Mouse (Mus musculus) cortical plate, adult 2 months (tissue): Measurements from ENCODE around the gene Tmem108.

ENCODE experiments used
- CTCF ChIP-seq: fragments of 200-500 bp; IDR thresholded peaks from 2 replicates; pipeline ENCODE4 v1.5.1; 2011; ENCODE audit warnings: mild to moderate bottlenecking, control low read depth, low read length; ENCODE audit not compliant: insufficient read depth; ENCODE audit errors: extremely low read depth
- POLR2A ChIP-seq: fragments of 200-500 bp; IDR thresholded peaks from 2 replicates; pipeline ENCODE4 v1.6.1; 2011; ENCODE audit warnings: mild to moderate bottlenecking, low read length, control low read depth; ENCODE audit not compliant: insufficient read depth; ENCODE audit errors: extremely low read depth

GRCm38 (mm10) chr9:103637451-103637850 lies 124.2 kb downstream of the Tmem108 start:
- TF ChIP-seq CTCF: no peak
- TF ChIP-seq POLR2A: no peak
